In genomic region chr3:82048078-82048477, GRCm38 (mm10) we compare ENCODE assay signal across 13 mouse cellular contexts. TPM values are rescaled to one million over a fixed set of nuclear protein-coding genes. Genes with fewer than 3 reads are reported as not detected.
DNase-seq lines count a peak whose midpoint lies in the region; ATAC-seq lines count a peak whose summit lies in the region.
"Had no signal": no experiment of that assay in that cellular context is flagged by ENCODE, and none has a peak within 500 bp of the region (broad histone marks: within the 10 kb centered on the region; RNA-seq: fewer than 3 reads in every experiment).

No protein-coding gene starts in this region.

- no peaks in the 10 kb centered on the region for H3K36me3 ChIP-seq in forebrain, embryonic 12.5 days (replicated peaks)
- no peaks in the 10 kb centered on the region for H3K36me3 ChIP-seq in forebrain, embryonic 10.5 days (replicated peaks)
- H3K36me3 ChIP-seq in neural tube, embryonic 11.5 days (ENCODE audit: control insufficient read depth, insufficient read depth, low read length) = no peaks in the 10 kb centered on the region
- H3K36me3 ChIP-seq in intestine, embryonic 16.5 days (ENCODE audit: control insufficient read depth, insufficient read depth, low read length) = no peaks in the 10 kb centered on the region
- H3K36me3 ChIP-seq in stomach, embryonic 16.5 days (ENCODE audit: control insufficient read depth, insufficient read depth, low read length) = peaks cover 3% of the 10 kb centered on the region; the same call in 1 of the 2 replicates
- H3K36me3 ChIP-seq: embryonic facial prominence, embryonic 15.5 days; limb, embryonic 12.5 days; liver, embryonic 13.5 days had no signal

- no peak overlapping the region for H3K9ac ChIP-seq in forebrain, embryonic 12.5 days
- no peak overlapping the region for H3K9ac ChIP-seq in neural tube, embryonic 11.5 days (ENCODE audit: low read length)
- no peak overlapping the region for H3K9ac ChIP-seq in intestine, embryonic 16.5 days (ENCODE audit: low read depth, low read length)
- no peak overlapping the region for H3K9ac ChIP-seq in stomach, embryonic 16.5 days (ENCODE audit: low read length)
- H3K9ac ChIP-seq: embryonic facial prominence, embryonic 15.5 days; limb, embryonic 12.5 days; liver, embryonic 13.5 days had no signal

- no peak overlapping the region for H3K27ac ChIP-seq in forebrain, embryonic 12.5 days
- H3K27ac ChIP-seq in forebrain, embryonic 10.5 days = no peak overlapping the region
- no peak overlapping the region for H3K27ac ChIP-seq in neural tube, embryonic 11.5 days (ENCODE audit: low read depth, low read length)
- peak overlapping the region; percentile 15; the same call in 1 of the 2 replicates for H3K27ac ChIP-seq in intestine, embryonic 16.5 days (ENCODE audit: low read length)
- 0 out of 2 replicates have a peak overlapping the region, but pooled peaks have one; percentile 4 for H3K27ac ChIP-seq in stomach, embryonic 16.5 days (ENCODE audit: low read length)
- H3K27ac ChIP-seq: liver, embryonic 13.5 days had no signal

- H3K4me1 ChIP-seq in forebrain, embryonic 12.5 days = peaks cover 6% of the 10 kb centered on the region; the same call in 1 of the 2 replicates
- H3K4me1 ChIP-seq in forebrain, embryonic 10.5 days = peaks cover 26% of the 10 kb centered on the region
- no peaks in the 10 kb centered on the region for H3K4me1 ChIP-seq in neural tube, embryonic 11.5 days (ENCODE audit: control insufficient read depth, insufficient read depth, low read length)
- peaks cover 3% of the 10 kb centered on the region; the same call in 1 of the 2 replicates for H3K4me1 ChIP-seq in intestine, embryonic 16.5 days (ENCODE audit: control insufficient read depth, insufficient read depth, low read length)
- H3K4me1 ChIP-seq in stomach, embryonic 16.5 days (ENCODE audit: control insufficient read depth, insufficient read depth, low read length) = peaks cover 12% of the 10 kb centered on the region
- H3K4me1 ChIP-seq: liver, embryonic 13.5 days had no signal

- 0 out of 2 replicates have a peak, but pooled peaks have one; percentile 39 for ATAC-seq in forebrain, embryonic 12.5 days (ENCODE audit: low FRiP score)
- 0 out of 2 replicates have a peak, but pooled peaks have one; percentile 23 for ATAC-seq in neural tube, embryonic 11.5 days (ENCODE audit: insufficient read depth, low FRiP score, low TSS enrichment)
- ATAC-seq in intestine, embryonic 16.5 days = no peak
- no peak for ATAC-seq in stomach, embryonic 16.5 days (ENCODE audit: insufficient read depth, low FRiP score)

- no peaks in the 10 kb centered on the region for H3K9me3 ChIP-seq in forebrain, embryonic 12.5 days
- H3K9me3 ChIP-seq in forebrain, embryonic 10.5 days = no peaks in the 10 kb centered on the region
- no peaks in the 10 kb centered on the region for H3K9me3 ChIP-seq in neural tube, embryonic 11.5 days (ENCODE audit: control insufficient read depth, low read length)
- no peaks in the 10 kb centered on the region for H3K9me3 ChIP-seq in intestine, embryonic 16.5 days (ENCODE audit: control insufficient read depth, low read length)
- H3K9me3 ChIP-seq in stomach, embryonic 16.5 days (replicated peaks; ENCODE audit: control insufficient read depth, low read length) = no peaks in the 10 kb centered on the region
- H3K9me3 ChIP-seq: embryonic facial prominence, embryonic 15.5 days; limb, embryonic 12.5 days; liver, embryonic 13.5 days had no signal

- 44% methylated on average over 4 of the region's 4 CpGs for WGBS in forebrain, embryonic 12.5 days
- 60% methylated on average over 4 of the region's 4 CpGs for WGBS in forebrain, embryonic 10.5 days
- 68% methylated on average over 4 of the region's 4 CpGs for WGBS in neural tube, embryonic 11.5 days
- 76% methylated on average over 4 of the region's 4 CpGs for WGBS in intestine, embryonic 16.5 days
- 76% methylated on average over 4 of the region's 4 CpGs for WGBS in stomach, embryonic 16.5 days

- DNase-seq in forebrain, embryonic 10.5 days (ENCODE audit: extremely low spot score, low spot score) = no peak
- DNase-seq in neural tube, embryonic 11.5 days (ENCODE audit: low spot score) = no peak
- DNase-seq in neural tube, embryonic 10.5 days (ENCODE audit: extremely low spot score, low spot score) = no peak
- DNase-seq in B cell, adult 2 months = no peak
- DNase-seq: kidney, adult 11 months; liver, embryonic 13.5 days had no signal

- no peak overlapping the region for H3K4me2 ChIP-seq in forebrain, embryonic 12.5 days
- no peak overlapping the region for H3K4me2 ChIP-seq in neural tube, embryonic 11.5 days (ENCODE audit: low read depth)
- no peak overlapping the region for H3K4me2 ChIP-seq in intestine, embryonic 16.5 days (ENCODE audit: low read depth, low read length)
- H3K4me2 ChIP-seq in stomach, embryonic 16.5 days (ENCODE audit: low read depth, low read length) = no peak overlapping the region
- H3K4me2 ChIP-seq: embryonic facial prominence, embryonic 15.5 days; heart, embryonic 11.5 days; liver, embryonic 13.5 days had no signal

- no peaks in the 10 kb centered on the region for H3K27me3 ChIP-seq in forebrain, embryonic 12.5 days
- H3K27me3 ChIP-seq in forebrain, embryonic 10.5 days (ENCODE audit: poor library complexity, severe bottlenecking) = no peaks in the 10 kb centered on the region
- no peaks in the 10 kb centered on the region for H3K27me3 ChIP-seq in neural tube, embryonic 11.5 days (ENCODE audit: control insufficient read depth, insufficient read depth, low read length)
- H3K27me3 ChIP-seq in intestine, embryonic 16.5 days (replicated peaks; ENCODE audit: control insufficient read depth, insufficient read depth, low read length) = no peaks in the 10 kb centered on the region
- no peaks in the 10 kb centered on the region for H3K27me3 ChIP-seq in stomach, embryonic 16.5 days (ENCODE audit: control insufficient read depth, insufficient read depth, low read length)
- H3K27me3 ChIP-seq: embryonic facial prominence, embryonic 15.5 days; limb, embryonic 12.5 days; liver, embryonic 13.5 days had no signal

- no peak overlapping the region for H3K4me3 ChIP-seq in forebrain, embryonic 12.5 days (replicated peaks)
- H3K4me3 ChIP-seq in forebrain, embryonic 10.5 days = no peak overlapping the region
- H3K4me3 ChIP-seq in neural tube, embryonic 11.5 days (ENCODE audit: low read depth, low read length) = no peak overlapping the region
- H3K4me3 ChIP-seq in intestine, embryonic 16.5 days (ENCODE audit: low read length) = no peak overlapping the region
- no peak overlapping the region for H3K4me3 ChIP-seq in stomach, embryonic 16.5 days (replicated peaks; ENCODE audit: low read length)
- H3K4me3 ChIP-seq: embryonic facial prominence, embryonic 15.5 days; limb, embryonic 12.5 days; liver, embryonic 13.5 days; myocyte had no signal

RNA-seq across cellular contexts. Expression of gene Gucy1b1, which starts 26.4 kb away (rescaled TPM):
- 12.1 and 12.6 TPM in 2 replicates for polyA plus RNA-seq in forebrain, embryonic 12.5 days (2016; fragmentation: Nextera tagmentation; extraction: Ambion mirVana)
- 2.6 and 3.6 TPM in 2 replicates for polyA plus RNA-seq in forebrain, embryonic 10.5 days (2016; fragmentation: Nextera tagmentation; extraction: Ambion mirVana)
- polyA plus RNA-seq in neural tube, embryonic 11.5 days (2014; fragmentation: Nextera tagmentation; extraction: Ambion mirVana) = 6.6 and 7.0 TPM in 2 replicates
- 55.3 and 59.7 TPM in 2 replicates for polyA plus RNA-seq in intestine, embryonic 16.5 days (2015; fragmentation: Nextera tagmentation; extraction: Ambion mirVana)
- 53.1 and 53.9 TPM in 2 replicates for polyA plus RNA-seq in stomach, embryonic 16.5 days (2015; fragmentation: Nextera tagmentation; extraction: Ambion mirVana)
- polyA plus RNA-seq: myocyte had no signal

Comparison
In these comparisons a context has a peak if more than half of its experiments do, and no peak if none do; other contexts are left out.
1. ATAC-seq: peak in forebrain, embryonic 12.5 days (single experiment) and neural tube, embryonic 11.5 days (single experiment); none in intestine, embryonic 16.5 days (single experiment) and stomach, embryonic 16.5 days (single experiment).
2. H3K27ac ChIP-seq: peak in intestine, embryonic 16.5 days (single experiment) and stomach, embryonic 16.5 days (single experiment); none in forebrain, embryonic 12.5 days (single experiment), forebrain, embryonic 10.5 days (single experiment) and neural tube, embryonic 11.5 days (single experiment).